In the genomic region with DNA sequence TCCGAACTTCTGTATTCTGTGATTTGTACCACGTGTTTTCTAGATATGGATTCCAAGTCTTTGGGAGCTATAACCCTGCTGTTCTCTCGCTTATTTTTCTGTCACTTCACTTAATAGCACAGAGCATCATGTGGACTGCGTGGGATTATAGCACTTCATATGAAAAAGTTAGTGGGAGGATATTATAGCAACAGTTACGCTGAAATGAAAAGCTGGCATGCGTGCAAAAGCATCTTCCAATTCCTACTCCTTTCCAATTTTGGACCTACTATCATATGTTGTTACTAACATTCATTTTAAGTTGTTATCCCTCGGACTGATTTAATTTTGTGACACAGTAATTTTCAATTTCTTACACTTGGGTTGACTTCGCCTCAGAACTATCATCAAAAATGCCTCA, we compare ENCODE assay signal across 13 mouse cellular contexts.
DNase-seq lines count a peak whose midpoint lies in the region.
"Had no signal": no experiment of that assay in that cellular context is flagged by ENCODE, and none has a peak within 500 bp of the region (broad histone marks: within the 10 kb centered on the region; RNA-seq: fewer than 3 reads in every experiment).

No protein-coding gene starts in this region.

- peak; percentile 44 to 63 for DNase-seq in frontal cortex, adult 2 months (ENCODE audit: extremely low spot score in 1 of 2, low spot score in 1 of 2)
- peak; percentile 69 to 90 for DNase-seq in layer of hippocampus, adult 18-20 months (ENCODE audit: low spot score in 2 of 2)
- DNase-seq in layer of hippocampus, postnatal 36 days: peak; percentile 27 to 32
- DNase-seq in right cerebral cortex, postnatal 10 days (ENCODE audit: low spot score in 2 of 2): peak; percentile 73 to 76
- no peak for DNase-seq in lung, postnatal 10 days
- no peak for DNase-seq in cerebellum, postnatal 10 days
- no peak for DNase-seq in cerebellum, adult 9-11 months
- DNase-seq in heart, postnatal 4 days: no peak
- DNase-seq: cerebellum, adult 2 months; gastrocnemius, postnatal 10 days; heart, adult 11 months; kidney, adult 9 months; thymus, postnatal 36 days had no signal

Comparison
In these comparisons a context has a peak if more than half of its experiments do, and no peak if none do; other contexts are left out.
1. DNase-seq: peak in frontal cortex, adult 2 months (2 of 2), layer of hippocampus, adult 18-20 months (2 of 2), layer of hippocampus, postnatal 36 days (2 of 2) and right cerebral cortex, postnatal 10 days (2 of 2); none in lung, postnatal 10 days (single experiment), cerebellum, postnatal 10 days (0 of 2), cerebellum, adult 9-11 months (single experiment) and heart, postnatal 4 days (single experiment).